26 mouse cellular contexts compared by ENCODE assay signal in genomic region chr16:24201455-24201854, GRCm38 (mm10).
DNase-seq lines count a peak whose midpoint lies in the region; ATAC-seq and TF ChIP-seq lines count a peak whose summit lies in the region.
"Had no signal": no experiment of that assay in that cellular context is flagged by ENCODE, and none has a peak within 500 bp of the region (broad histone marks: within the 10 kb centered on the region; RNA-seq: fewer than 3 reads in every experiment).

No protein-coding gene starts in this region.

- H3K9me3 ChIP-seq in heart, embryonic 13.5 days, result no peaks in the 10 kb centered on the region
- H3K9me3 ChIP-seq: embryonic facial prominence, embryonic 10.5 days; embryonic facial prominence, embryonic 15.5 days; forebrain, embryonic 13.5 days; hindbrain, embryonic 10.5 days; hindbrain, embryonic 15.5 days; liver, embryonic 13.5 days had no signal

- H3K4me3 ChIP-seq in heart, embryonic 13.5 days, result no peak overlapping the region
- no peak overlapping the region for H3K4me3 ChIP-seq in liver, adult 2 months (ENCODE audit: insufficient read depth, low read depth, low read length)
- H3K4me3 ChIP-seq: embryonic facial prominence, embryonic 10.5 days; embryonic facial prominence, embryonic 15.5 days; forebrain, embryonic 13.5 days; hindbrain, embryonic 10.5 days; hindbrain, embryonic 15.5 days; liver, embryonic 13.5 days had no signal

- no peak for DNase-seq in heart, adult 8-10 months (ENCODE audit: low spot score)
- peak; percentile 25 for DNase-seq in liver, adult 2 months (ENCODE audit: extremely low read depth, low read depth, low spot score)
- no peak for DNase-seq in liver
- DNase-seq in thymus, postnatal 4 days, result peak; percentile 47
- DNase-seq in thymus, postnatal 36 days, result no peak
- DNase-seq in layer of hippocampus, adult 8-10 months (ENCODE audit: low spot score in 2 of 2), result no peak
- DNase-seq: adrenal gland, adult 2 months; adrenal gland, postnatal 36 days; cerebellum, adult 8-10 months; cerebellum, postnatal 25 days; gastrocnemius, postnatal 25 days; kidney, adult 11 months; kidney, postnatal 14 days; liver, embryonic 13.5 days; lung, embryonic 14.5 days; lung, postnatal 14 days; midbrain, embryonic 14.5 days had no signal

- no peaks in the 10 kb centered on the region for H3K79me2 ChIP-seq in liver, adult 2 months (ENCODE audit: control insufficient read depth, insufficient read depth, low read length)

- H3K27me3 ChIP-seq in heart, embryonic 13.5 days (replicated peaks), result no peaks in the 10 kb centered on the region
- no peaks in the 10 kb centered on the region for H3K27me3 ChIP-seq in liver, adult 2 months (ENCODE audit: control insufficient read depth, insufficient read depth, low read length)
- H3K27me3 ChIP-seq: embryonic facial prominence, embryonic 15.5 days; forebrain, embryonic 13.5 days; hindbrain, embryonic 15.5 days; liver, embryonic 13.5 days had no signal

- H3K4me1 ChIP-seq in heart, embryonic 13.5 days, result peaks cover 43% of the 10 kb centered on the region
- peaks cover 19% of the 10 kb centered on the region for H3K4me1 ChIP-seq in liver, adult 2 months (ENCODE audit: control insufficient read depth, insufficient read depth, low read length)
- H3K4me1 ChIP-seq: forebrain, embryonic 13.5 days; hindbrain, embryonic 15.5 days had no signal

- ATAC-seq in heart, embryonic 13.5 days (ENCODE audit: extremely low read depth, insufficient number of reproducible peaks, low FRiP score, low TSS enrichment), result no peak
- ATAC-seq: activated CD4-positive, CD25-positive, alpha-beta regulatory T cell, adult 4 months; forebrain, embryonic 13.5 days; inflammation-experienced regulatory T-cells, adult 6 months had no signal

- no peak for TF ChIP-seq POLR2A in liver, adult 2 months (IDR thresholded peaks at IDR 0.05; ENCODE audit: extremely low read depth, insufficient read depth, low read length)

- peak overlapping the region; percentile 20 for H3K27ac ChIP-seq in heart, embryonic 13.5 days (replicated peaks)
- peak overlapping the region; percentile 6; the same call in 1 of the 2 replicates for H3K27ac ChIP-seq in liver, adult 2 months (replicated peaks; ENCODE audit: insufficient read depth, low read depth, low read length)
- H3K27ac ChIP-seq: embryonic facial prominence, embryonic 10.5 days; embryonic facial prominence, embryonic 15.5 days; forebrain, embryonic 13.5 days; hindbrain, embryonic 10.5 days; hindbrain, embryonic 15.5 days; liver, embryonic 13.5 days had no signal

- H3K9ac ChIP-seq in heart, embryonic 13.5 days, result no peak overlapping the region
- no peak overlapping the region for H3K9ac ChIP-seq in liver, adult 2 months (ENCODE audit: low read depth, low read length)
- H3K9ac ChIP-seq: embryonic facial prominence, embryonic 15.5 days; forebrain, embryonic 13.5 days; hindbrain, embryonic 15.5 days; liver, embryonic 13.5 days; lung, embryonic 14.5 days had no signal

- no peaks in the 10 kb centered on the region for H3K36me3 ChIP-seq in heart, embryonic 13.5 days
- no peaks in the 10 kb centered on the region for H3K36me3 ChIP-seq in liver, adult 2 months (ENCODE audit: control insufficient read depth, insufficient read depth, low read length)
- H3K36me3 ChIP-seq: embryonic facial prominence, embryonic 10.5 days; embryonic facial prominence, embryonic 15.5 days; hindbrain, embryonic 10.5 days; hindbrain, embryonic 15.5 days; liver, embryonic 13.5 days had no signal

- no peak for TF ChIP-seq CTCF in liver, adult 2 months (IDR thresholded peaks at IDR 0.05; ENCODE audit: low read depth, low read length)

- 40% methylated on average over 7 of the region's 7 CpGs for WGBS in heart, embryonic 13.5 days
- 85% methylated on average over 7 of the region's 7 CpGs for WGBS in liver, adult 2 months

- H3K4me2 ChIP-seq in heart, embryonic 13.5 days, result no peak overlapping the region
- H3K4me2 ChIP-seq: embryonic facial prominence, embryonic 15.5 days; forebrain, embryonic 13.5 days; heart, embryonic 11.5 days; hindbrain, embryonic 15.5 days; liver, embryonic 13.5 days; lung, embryonic 14.5 days had no signal

Comparison
In these comparisons a context has a peak if more than half of its experiments do, and no peak if none do; other contexts are left out.
1. DNase-seq: peak in liver, adult 2 months (single experiment) and thymus, postnatal 4 days (single experiment); none in heart, adult 8-10 months (single experiment), liver (single experiment), thymus, postnatal 36 days (0 of 2) and layer of hippocampus, adult 8-10 months (0 of 2).